Mouse (Mus musculus) embryonic facial prominence, embryonic 14.5 days (tissue): ENCODE data around the gene Slc1a1. TPM values are rescaled to one million over a fixed set of nuclear protein-coding genes. Genes with fewer than 3 reads are reported as not detected.

ENCODE experiments used
- ATAC-seq: fragments of 200-750 bp; cut with Nextera tagmentation; 2 replicates; pipeline ENCODE4 v1.8.0; 2017; ENCODE audit warnings: low read depth, moderate number of reproducible peaks, moderate TSS enrichment
- DNase-seq: peaks from one replicate; pipeline ENCODE4 v3.0.0-alpha.2; 2015; ENCODE audit warnings: low spot score
- H3K27ac ChIP-seq: fragments of 300-500 bp; sonication (generic); replicated peaks from 2 replicates; pipeline ENCODE4 v1.5.1; 2014; ENCODE audit warnings: low read depth, mild to moderate bottlenecking, low read length, moderate library complexity
- H3K27me3 ChIP-seq: fragments of 300-500 bp; sonication (generic); replicated peaks from 2 replicates; pipeline ENCODE4 v1.6.1; 2014; ENCODE audit warnings: low read length; ENCODE audit not compliant: control insufficient read depth, insufficient read depth
- H3K36me3 ChIP-seq: fragments of 300-500 bp; sonication (generic); 2 replicates; pipeline ENCODE4 v1.6.1; 2014; ENCODE audit warnings: low read length, mixed read lengths; ENCODE audit not compliant: control insufficient read depth, insufficient read depth
- H3K4me1 ChIP-seq: fragments of 300-500 bp; sonication (generic); 2 replicates; pipeline ENCODE4 v1.6.1; 2014; ENCODE audit warnings: antibody characterized with exemption, low read length; ENCODE audit not compliant: control insufficient read depth, insufficient read depth
- H3K4me2 ChIP-seq: fragments of 300-500 bp; sonication (generic); 2 replicates; pipeline ENCODE4 v1.6.1; 2014; ENCODE audit warnings: low read depth, mild to moderate bottlenecking, low read length, moderate library complexity, mixed read lengths
- H3K4me3 ChIP-seq: fragments of 300-500 bp; sonication (generic); 2 replicates; pipeline ENCODE4 v1.5.1; 2014; ENCODE audit warnings: low read depth, mild to moderate bottlenecking, low read length
- H3K9ac ChIP-seq: fragments of 300-500 bp; sonication (generic); 2 replicates; pipeline ENCODE4 v1.6.1; 2014; ENCODE audit warnings: low read depth, mild to moderate bottlenecking, low read length, moderate library complexity, mixed read lengths
- H3K9me3 ChIP-seq: fragments of 300-500 bp; sonication (generic); 2 replicates; pipeline ENCODE4 v1.6.1; 2016; ENCODE audit warnings: low read length; ENCODE audit not compliant: control insufficient read depth
- WGBS: fragments of 180-500 bp; shearing (Covaris S2); extraction: QIAGEN DNeasy Blood & Tissue Kit; methylation state at CpG from one replicate; pipeline ENCODE4 v1.1.7; 2014; 5-methylcytosine and 5-hydroxymethylcytosine counted together
- polyA plus RNA-seq: library from polyadenylated mRNA; unstranded; fragments of >200 nt; fragmentation: Nextera tagmentation; extraction: Ambion mirVana; gene quantifications from 2 replicates; pipeline ENCODE4 v1.2.1, GENCODE M21; 2014

The Slc1a1 gene
- polyA plus RNA-seq, 1 experiment from 2014 or later = 1.2 TPM

GRCm38 (mm10) chr19:28806821-28807496 lies 27.9 kb upstream of the Slc1a1 start:
- ATAC-seq (no peak), DNase-seq (no peak)
- no peak overlapping the region for H3K4me3 ChIP-seq
- no peak overlapping the region for H3K4me2 ChIP-seq
- H3K36me3 ChIP-seq = no peaks in the 10 kb centered on the region
- H3K27me3 ChIP-seq = no peaks in the 10 kb centered on the region
- no peak overlapping the region for H3K9ac ChIP-seq
- no peaks in the 10 kb centered on the region for H3K4me1 ChIP-seq
- WGBS = 83% methylated on average over 11 of the region's 11 CpGs
- no peak overlapping the region for H3K27ac ChIP-seq
- no peaks in the 10 kb centered on the region for H3K9me3 ChIP-seq

- 48% methylated on average over 2 of the region's 2 CpGs for WGBS
- Histone ChIP-seq H3K4me1 (no peaks in the 10 kb centered on the region), H3K9me3 (no peaks in the 10 kb centered on the region), H3K9ac (no peak overlapping the region), H3K4me3 (no peak overlapping the region), H3K4me2 (no peak overlapping the region), H3K27ac (no peak overlapping the region), H3K27me3 (no peaks in the 10 kb centered on the region), H3K36me3 (no peaks in the 10 kb centered on the region)
- ATAC-seq = no peak
- no peak for DNase-seq
Observed at GRCm38 (mm10) chr19:28807497-28807871, 27.4 kb upstream of the Slc1a1 start.

GRCm38 (mm10) chr19:28818286-28818685 lies 16.6 kb upstream of the Slc1a1 start:
- Histone ChIP-seq H3K27me3 (no peaks in the 10 kb centered on the region), H3K27ac (no peak overlapping the region), H3K9me3 (no peaks in the 10 kb centered on the region; the same call in 1 of the 2 replicates), H3K4me1 (no peaks in the 10 kb centered on the region), H3K4me2 (no peak overlapping the region), H3K4me3 (no peak overlapping the region), H3K9ac (no peak overlapping the region), H3K36me3 (no peaks in the 10 kb centered on the region)
- no peak for ATAC-seq
- 63% methylated on average over 4 of the region's 4 CpGs for WGBS
- DNase-seq = peak; percentile 71

- DNase-seq = peak; percentile 87
- 26% methylated on average over 15 of the region's 15 CpGs for WGBS
- no peak overlapping the region for H3K4me3 ChIP-seq
Observed at GRCm38 (mm10) chr19:28827697-28828328, 7.0 kb upstream of the Slc1a1 start.

GRCm38 (mm10) chr19:28831324-28831723 lies 3.5 kb upstream of the Slc1a1 start:
- Histone ChIP-seq H3K36me3 (no peaks in the 10 kb centered on the region), H3K4me1 (peaks cover 4% of the 10 kb centered on the region; the same call in 1 of the 2 replicates), H3K9me3 (no peaks in the 10 kb centered on the region), H3K27ac (no peak overlapping the region), H3K27me3 (peaks cover 17% of the 10 kb centered on the region), H3K4me3 (no peak overlapping the region), H3K9ac (no peak overlapping the region), H3K4me2 (no peak overlapping the region)
- no peak for ATAC-seq
- DNase-seq = no peak

More at GRCm38 (mm10) chr19:28827697-28828328, 7.0 kb upstream of the Slc1a1 start:
- H3K9ac ChIP-seq = 0 out of 2 replicates have a peak overlapping the region, but pooled peaks have one; percentile 40
- peak overlapping the region; percentile 31 for H3K4me2 ChIP-seq
- ATAC-seq = peak; percentile 97
- H3K9me3 ChIP-seq = no peaks in the 10 kb centered on the region
- no peaks in the 10 kb centered on the region for H3K36me3 ChIP-seq
- no peaks in the 10 kb centered on the region for H3K27me3 ChIP-seq
- no peaks in the 10 kb centered on the region for H3K4me1 ChIP-seq
- H3K27ac ChIP-seq = no peak overlapping the region; the same call in 1 of the 2 replicates

- H3K9me3 ChIP-seq = no peaks in the 10 kb centered on the region
- H3K4me2 ChIP-seq = no peak overlapping the region
- H3K36me3 ChIP-seq = no peaks in the 10 kb centered on the region
- peaks cover 4% of the 10 kb centered on the region; the same call in 1 of the 2 replicates for H3K4me1 ChIP-seq
- WGBS = 87% methylated on average over 3 of the region's 3 CpGs
- H3K27me3 ChIP-seq = peaks cover 18% of the 10 kb centered on the region
- no peak overlapping the region for H3K4me3 ChIP-seq
- no peak overlapping the region for H3K27ac ChIP-seq
- ATAC-seq (no peak), DNase-seq (no peak)
- no peak overlapping the region for H3K9ac ChIP-seq
Observed at GRCm38 (mm10) chr19:28832605-28833004, 2.2 kb upstream of the Slc1a1 start.

- Histone ChIP-seq H3K27me3 (peaks cover 18% of the 10 kb centered on the region), H3K4me3 (peak overlapping the region; percentile 64), H3K9ac (peak overlapping the region; percentile 58; the same call in 1 of the 2 replicates), H3K27ac (no peak overlapping the region), H3K4me2 (peak overlapping the region; percentile 95), H3K36me3 (no peaks in the 10 kb centered on the region), H3K4me1 (peaks cover 4% of the 10 kb centered on the region; the same call in 1 of the 2 replicates), H3K9me3 (no peaks in the 10 kb centered on the region)
- WGBS = 5% methylated on average over 10 of the region's 10 CpGs
- DNase-seq (peak; percentile 59), ATAC-seq (peak; percentile 53; the same call in 1 of the 2 replicates)
Observed at GRCm38 (mm10) chr19:28834388-28834787, 461 bp upstream of the Slc1a1 start.

- DNase-seq = no peak
- H3K9me3 ChIP-seq = no peaks in the 10 kb centered on the region
- H3K27ac ChIP-seq = no peak overlapping the region
- WGBS = 18% methylated on average over 8 of the region's 9 CpGs
- peaks cover 18% of the 10 kb centered on the region for H3K27me3 ChIP-seq
- peaks cover 4% of the 10 kb centered on the region; the same call in 1 of the 2 replicates for H3K4me1 ChIP-seq
- H3K4me3 ChIP-seq = peak overlapping the region; percentile 64
- peak overlapping the region; percentile 58 for H3K9ac ChIP-seq
- peak overlapping the region; percentile 95 for H3K4me2 ChIP-seq
- H3K36me3 ChIP-seq = no peaks in the 10 kb centered on the region
- ATAC-seq = no peak
Observed at GRCm38 (mm10) chr19:28835500-28835864, 633 bp downstream of the Slc1a1 start.
